Mouse (Mus musculus): ENCODE data around the gene Grb10. TPM values are rescaled to one million over a fixed set of nuclear protein-coding genes. Genes with fewer than 3 reads are reported as not detected.

The Grb10 gene
- total RNA-seq, 1 experiment from 2014 or later = not detected

GRCm38 (mm10) chr11:11974591-11975255 is 63.8 kb downstream of the Grb10 start:
- ATAC-seq (ENCODE audit: extremely low read depth, insufficient number of reproducible peaks, low FRiP score, poor library complexity, severe bottlenecking) = peak; percentile 46; the same call in 1 of the 2 replicates

GRCm38 (mm10) chr11:11973366-11974014 is 65.0 kb downstream of the Grb10 start:
- ATAC-seq (ENCODE audit: extremely low read depth, insufficient number of reproducible peaks, low FRiP score, poor library complexity, severe bottlenecking) = peak; percentile 53; the same call in 1 of the 2 replicates

- ATAC-seq (ENCODE audit: extremely low read depth, insufficient number of reproducible peaks, low FRiP score, poor library complexity, severe bottlenecking) = no peak
Measured at GRCm38 (mm10) chr11:11972401-11973110, 65.9 kb downstream of the Grb10 start.

DNA sequence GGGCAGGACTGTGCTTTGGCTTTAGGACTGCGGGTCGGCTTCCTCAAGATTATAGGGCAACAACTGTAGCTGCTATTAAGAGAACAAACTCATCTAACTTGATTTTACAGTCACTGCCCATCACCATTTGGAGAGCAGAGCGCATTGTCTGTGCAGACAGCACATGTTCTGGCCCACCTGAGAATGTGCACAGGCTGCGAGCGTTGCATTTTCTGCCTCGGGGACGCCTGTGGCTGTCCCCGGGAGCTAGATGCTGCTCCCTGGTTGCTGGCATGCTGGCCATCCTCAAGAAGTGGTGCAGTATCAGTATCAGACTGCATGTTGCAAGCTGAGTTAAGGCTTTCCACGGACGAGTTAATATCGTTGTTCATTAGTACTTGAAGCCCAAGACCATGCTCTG is 68.2 kb downstream of the Grb10 start:
- ATAC-seq (ENCODE audit: extremely low read depth, insufficient number of reproducible peaks, low FRiP score, poor library complexity, severe bottlenecking) = no peak

- no peak for ATAC-seq (ENCODE audit: extremely low read depth, insufficient number of reproducible peaks, low FRiP score, poor library complexity, severe bottlenecking)
Measured at GRCm38 (mm10) chr11:11968830-11969229, 69.7 kb downstream of the Grb10 start.

DNA sequence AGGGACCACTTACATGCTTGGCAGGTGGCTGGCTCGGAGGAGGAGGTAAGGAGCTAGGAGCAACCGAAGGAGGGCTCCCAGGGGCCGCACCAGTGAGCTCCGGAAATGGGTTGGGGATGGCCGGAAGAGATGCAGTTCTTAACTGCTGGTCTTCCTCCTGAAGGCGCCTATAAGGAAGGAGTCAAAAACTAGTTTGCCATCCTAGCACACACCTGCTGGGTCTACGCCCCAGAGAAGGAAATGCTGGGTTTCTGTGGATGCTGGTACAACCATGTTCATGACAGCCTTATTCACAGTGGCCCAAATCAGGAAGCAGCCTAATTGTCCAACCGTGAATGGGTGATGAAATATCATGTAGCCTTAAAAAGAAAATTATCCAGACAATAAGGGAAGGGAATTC is 71.0 kb downstream of the Grb10 start:
- no peak for ATAC-seq (ENCODE audit: extremely low read depth, insufficient number of reproducible peaks, low FRiP score, poor library complexity, severe bottlenecking)

GRCm38 (mm10) chr11:11966220-11966619 is 72.3 kb downstream of the Grb10 start:
- no peak for ATAC-seq (ENCODE audit: extremely low read depth, insufficient number of reproducible peaks, low FRiP score, poor library complexity, severe bottlenecking)

DNA sequence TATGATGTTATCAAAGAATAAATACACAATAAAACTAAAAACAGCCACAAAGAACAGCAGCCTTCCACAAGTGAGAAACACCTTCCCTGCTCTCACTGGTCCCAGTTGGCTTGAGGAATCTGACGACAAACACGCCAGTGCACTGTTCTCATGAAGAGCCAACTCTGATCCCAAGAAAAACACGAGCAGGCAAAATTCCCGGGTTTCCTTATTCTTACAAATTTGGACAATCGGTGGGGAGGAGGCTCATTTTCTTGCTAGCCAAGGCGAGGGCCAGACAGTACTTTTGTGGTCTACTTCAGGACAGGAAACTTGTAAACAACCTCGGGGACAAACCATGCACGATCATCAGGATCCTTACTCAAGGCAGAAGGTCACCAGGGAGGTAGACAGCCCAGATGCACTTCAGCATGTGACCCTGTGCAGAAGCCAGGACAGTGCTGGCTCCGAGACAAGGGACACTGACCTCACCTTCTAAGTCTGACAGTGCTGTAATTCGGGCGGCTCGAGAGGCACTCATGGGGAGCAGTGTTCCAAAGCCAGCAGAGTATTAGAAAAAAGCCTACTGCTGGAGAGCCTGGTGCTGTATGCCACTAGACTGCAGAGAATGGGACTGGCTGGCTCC is 72.9 kb downstream of the Grb10 start:
- no peak for ATAC-seq (ENCODE audit: extremely low read depth, insufficient number of reproducible peaks, low FRiP score, poor library complexity, severe bottlenecking)

GRCm38 (mm10) chr11:11964729-11965128 is 73.8 kb downstream of the Grb10 start:
- no peak for ATAC-seq (ENCODE audit: extremely low read depth, insufficient number of reproducible peaks, low FRiP score, poor library complexity, severe bottlenecking)

- no peak for ATAC-seq (ENCODE audit: extremely low read depth, insufficient number of reproducible peaks, low FRiP score, poor library complexity, severe bottlenecking)
Measured at GRCm38 (mm10) chr11:11963587-11963986, 74.9 kb downstream of the Grb10 start.

DNA sequence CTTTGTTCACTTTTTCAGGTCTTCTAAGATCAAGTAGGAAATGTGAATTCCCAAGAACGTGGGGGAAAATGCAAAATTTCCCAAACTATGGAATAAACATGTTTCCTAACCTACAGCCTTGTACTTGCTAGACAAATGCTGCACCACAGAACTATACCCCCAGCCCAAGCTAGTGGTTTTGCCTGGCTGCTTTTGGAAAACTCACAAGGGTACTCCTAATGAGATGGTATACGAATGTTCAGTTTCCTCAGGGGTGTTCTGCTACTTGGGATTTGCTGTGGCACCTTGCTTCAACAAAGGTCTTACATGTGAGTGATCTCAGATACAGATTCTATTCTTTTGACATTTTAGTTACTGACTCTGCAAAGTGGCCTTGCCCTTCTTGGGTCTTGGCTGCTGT is 75.4 kb downstream of the Grb10 start:
- no peak for ATAC-seq (ENCODE audit: extremely low read depth, insufficient number of reproducible peaks, low FRiP score, poor library complexity, severe bottlenecking)

- ATAC-seq (ENCODE audit: extremely low read depth, insufficient number of reproducible peaks, low FRiP score, poor library complexity, severe bottlenecking) = no peak
Measured at GRCm38 (mm10) chr11:11962629-11962954, 75.9 kb downstream of the Grb10 start.

- ATAC-seq (ENCODE audit: extremely low read depth, insufficient number of reproducible peaks, low FRiP score, poor library complexity, severe bottlenecking) = no peak
Measured at GRCm38 (mm10) chr11:11961917-11962628, 76.4 kb downstream of the Grb10 start.

DNA sequence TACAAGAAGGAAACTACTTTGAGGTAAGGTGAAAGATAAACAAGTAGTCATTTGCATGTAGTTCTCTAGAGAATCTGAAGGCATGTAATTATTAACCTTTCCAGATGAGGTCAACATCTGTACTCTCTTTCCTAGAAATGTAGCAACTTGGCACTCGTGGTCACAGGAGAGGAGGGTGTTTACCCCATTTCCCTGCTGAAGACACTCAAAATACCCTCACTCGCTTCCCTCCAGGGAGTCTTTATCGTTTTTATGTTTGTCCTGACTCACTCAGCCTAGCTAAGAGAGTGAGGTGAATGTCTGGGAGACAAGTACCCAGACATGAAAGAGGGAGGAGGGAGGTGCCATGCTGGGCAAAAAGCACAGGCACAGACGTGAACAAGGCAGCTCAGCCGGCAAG is 77.6 kb downstream of the Grb10 start:
- no peak for ATAC-seq (ENCODE audit: extremely low read depth, insufficient number of reproducible peaks, low FRiP score, poor library complexity, severe bottlenecking)

DNA sequence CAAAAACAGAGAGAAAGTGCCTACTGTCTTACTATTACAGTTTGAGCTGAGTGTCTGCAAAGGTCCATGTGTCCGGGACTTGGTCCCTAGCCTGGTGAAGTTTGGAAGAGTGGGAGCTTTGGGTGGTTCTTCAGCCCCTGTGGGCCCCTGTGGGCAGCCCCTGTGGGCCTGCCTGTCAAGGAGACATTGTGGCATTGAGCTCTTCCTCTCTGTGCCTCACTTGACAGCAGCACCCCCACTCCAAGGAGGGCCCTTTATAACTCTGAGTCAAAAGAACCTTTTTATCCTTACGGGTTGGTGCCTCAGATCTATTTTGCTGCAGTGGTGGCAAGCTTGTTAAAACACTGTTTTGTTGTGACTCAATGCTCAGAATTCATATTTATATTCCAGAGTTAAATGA is 78.3 kb downstream of the Grb10 start:
- no peak for ATAC-seq (ENCODE audit: extremely low read depth, insufficient number of reproducible peaks, low FRiP score, poor library complexity, severe bottlenecking)

DNA sequence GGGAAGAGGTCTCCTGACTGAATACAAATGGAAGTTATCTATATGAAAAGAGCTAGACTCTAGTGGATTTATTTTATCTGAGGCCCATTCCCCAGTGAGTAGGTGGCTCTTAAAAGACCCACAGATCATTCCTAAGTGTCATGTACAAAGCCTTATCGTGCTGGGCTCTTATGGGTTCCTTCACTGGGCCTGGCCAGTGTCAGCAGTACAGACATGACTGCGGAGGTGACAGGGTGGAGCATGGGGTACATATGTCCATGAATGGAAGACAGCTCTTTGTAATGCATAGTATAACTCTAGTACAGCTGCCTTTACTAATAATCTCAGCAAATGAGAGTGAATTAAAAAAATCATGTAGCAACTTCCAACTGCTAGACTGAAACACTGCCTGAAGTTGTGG is 80.0 kb downstream of the Grb10 start:
- ATAC-seq (ENCODE audit: extremely low read depth, insufficient number of reproducible peaks, low FRiP score, poor library complexity, severe bottlenecking) = no peak

GRCm38 (mm10) chr11:11958061-11958361 is 80.5 kb downstream of the Grb10 start:
- no peak for ATAC-seq (ENCODE audit: extremely low read depth, insufficient number of reproducible peaks, low FRiP score, poor library complexity, severe bottlenecking)

- ATAC-seq (ENCODE audit: extremely low read depth, insufficient number of reproducible peaks, low FRiP score, poor library complexity, severe bottlenecking) = no peak
Measured at GRCm38 (mm10) chr11:11957211-11958060, 81.0 kb downstream of the Grb10 start.

DNA sequence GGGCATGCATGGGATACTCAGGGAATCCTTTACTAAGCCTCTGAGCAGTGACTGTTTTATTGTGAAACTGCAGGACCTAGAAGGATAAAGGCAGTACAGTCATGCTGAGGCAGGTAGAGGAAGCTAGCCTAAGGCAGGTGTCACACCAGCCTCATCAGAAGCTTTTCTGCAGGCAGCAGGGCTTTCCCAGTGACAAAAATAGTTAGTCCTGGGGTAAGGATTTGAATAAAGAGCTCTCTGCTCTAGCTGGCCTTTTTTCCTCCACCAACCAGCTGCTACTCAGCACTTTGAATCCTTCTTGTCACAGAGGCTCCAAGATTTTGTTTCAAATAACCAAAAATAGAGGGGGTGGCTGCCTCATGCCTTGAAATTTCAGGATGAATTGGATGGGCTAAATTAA is 82.7 kb downstream of the Grb10 start:
- ATAC-seq (ENCODE audit: extremely low read depth, insufficient number of reproducible peaks, low FRiP score, poor library complexity, severe bottlenecking) = no peak

Data from neutrophil, adult 5-6 weeks (primary cell).